Mouse (Mus musculus) midbrain, embryonic 12.5 days (tissue): ENCODE results near the gene Il6st. TPM values are rescaled to one million over a fixed set of nuclear protein-coding genes. Genes with fewer than 3 reads are reported as not detected.

Experiments
- ATAC-seq: fragments of 200-750 bp; cut with Nextera tagmentation; 2 replicates; pipeline ENCODE4 v1.8.0; 2017; ENCODE audit warnings: low read depth, moderate TSS enrichment, moderate library complexity; ENCODE audit not compliant: low FRiP score
- H3K27ac ChIP-seq: fragments of 300-500 bp; sonication (generic); replicated peaks from 2 replicates; pipeline ENCODE4 v1.5.1; 2016; ENCODE audit warnings: mild to moderate bottlenecking
- H3K27me3 ChIP-seq: fragments of 300-500 bp; sonication (generic); 2 replicates; pipeline ENCODE4 v1.6.1; 2016; ENCODE audit warnings: mild to moderate bottlenecking
- H3K36me3 ChIP-seq: fragments of 300-500 bp; sonication (generic); 2 replicates; pipeline ENCODE4 v1.6.1; 2016
- H3K4me1 ChIP-seq: fragments of 300-500 bp; sonication (generic); 2 replicates; pipeline ENCODE4 v1.6.1; 2016
- H3K4me2 ChIP-seq: fragments of 300-500 bp; sonication (generic); replicated peaks from 2 replicates; pipeline ENCODE4 v1.6.1; 2016; ENCODE audit warnings: mild to moderate bottlenecking, moderate library complexity
- H3K4me3 ChIP-seq: fragments of 300-500 bp; sonication (generic); 2 replicates; pipeline ENCODE4 v1.5.1; 2016; ENCODE audit warnings: mild to moderate bottlenecking
- H3K9ac ChIP-seq: fragments of 300-500 bp; sonication (generic); replicated peaks from 2 replicates; pipeline ENCODE4 v1.6.1; 2016; ENCODE audit warnings: mild to moderate bottlenecking, moderate library complexity
- H3K9me3 ChIP-seq: fragments of 300-500 bp; sonication (generic); 2 replicates; pipeline ENCODE4 v1.6.1; 2016; ENCODE audit warnings: mild to moderate bottlenecking
- WGBS: fragments of 180-500 bp; shearing (Covaris S2); methylation state at CpG from one replicate; pipeline ENCODE4 v1.1.7; 2016; 5-methylcytosine and 5-hydroxymethylcytosine counted together
- polyA plus RNA-seq: library from polyadenylated mRNA; unstranded; fragments of >200 nt; fragmentation: Nextera tagmentation; extraction: Ambion mirVana; gene quantifications from 2 replicates; pipeline ENCODE4 v1.2.1, GENCODE M21; 2016

Gene Il6st
- polyA plus RNA-seq, 1 experiment from 2014 or later: 39.5 TPM

GRCm38 (mm10) chr13:112541223-112541975, 77.5 kb downstream of the Il6st start:
- Histone ChIP-seq H3K9ac (no peak overlapping the region), H3K36me3 (no peaks in the 10 kb centered on the region), H3K27ac (no peak overlapping the region), H3K4me2 (no peak overlapping the region), H3K9me3 (no peaks in the 10 kb centered on the region), H3K4me1 (no peaks in the 10 kb centered on the region), H3K4me3 (no peak overlapping the region), H3K27me3 (no peaks in the 10 kb centered on the region)
- no peak for ATAC-seq
- WGBS: 87% methylated on average over 10 of the region's 10 CpGs

GRCm38 (mm10) chr13:112551641-112552548, 88.0 kb downstream of the Il6st start:
- H3K27ac ChIP-seq: no peak overlapping the region
- H3K4me3 ChIP-seq: no peak overlapping the region
- ATAC-seq: no peak
- no peaks in the 10 kb centered on the region for H3K27me3 ChIP-seq
- no peaks in the 10 kb centered on the region for H3K9me3 ChIP-seq
- no peak overlapping the region for H3K9ac ChIP-seq
- H3K36me3 ChIP-seq: no peaks in the 10 kb centered on the region
- 81% methylated on average over 7 of the region's 7 CpGs for WGBS
- no peaks in the 10 kb centered on the region for H3K4me1 ChIP-seq
- no peak overlapping the region for H3K4me2 ChIP-seq

GRCm38 (mm10) chr13:112553304-112553703, 89.4 kb downstream of the Il6st start:
- no peak overlapping the region for H3K4me2 ChIP-seq
- WGBS: 92% methylated on average over 5 of the region's 5 CpGs
- no peaks in the 10 kb centered on the region for H3K36me3 ChIP-seq
- no peaks in the 10 kb centered on the region for H3K27me3 ChIP-seq
- no peak overlapping the region for H3K27ac ChIP-seq
- H3K4me1 ChIP-seq: no peaks in the 10 kb centered on the region
- H3K4me3 ChIP-seq: no peak overlapping the region
- ATAC-seq: no peak
- H3K9ac ChIP-seq: no peak overlapping the region
- H3K9me3 ChIP-seq: no peaks in the 10 kb centered on the region

- no peaks in the 10 kb centered on the region for H3K4me1 ChIP-seq
- H3K36me3 ChIP-seq: no peaks in the 10 kb centered on the region
- no peak overlapping the region for H3K4me3 ChIP-seq
- WGBS: 65% methylated on average over 2 of the region's 2 CpGs
- H3K27ac ChIP-seq: no peak overlapping the region
- H3K9me3 ChIP-seq: no peaks in the 10 kb centered on the region
- no peak overlapping the region for H3K4me2 ChIP-seq
- H3K27me3 ChIP-seq: no peaks in the 10 kb centered on the region
- H3K9ac ChIP-seq: no peak overlapping the region
- ATAC-seq: no peak
These were observed 92.6 kb downstream of the Il6st start for GRCm38 (mm10) chr13:112556501-112556900.

Other genes with a start within 250 kb of the Il6st start
- gene Ankrd55, start 175.6 kb upstream of the Il6st start, polyA plus RNA-seq: 1.5 and 3.3 TPM in 2 replicates
- gene Il31ra, start 130.3 kb downstream of the Il6st start, polyA plus RNA-seq: not detected in 2 replicates
- gene Ddx4, start 188.4 kb downstream of the Il6st start, polyA plus RNA-seq: 0.82 and 1.1 TPM in 2 replicates
- 24.6 and 25.7 TPM in 2 replicates for gene Slc38a9, start 196.7 kb downstream of the Il6st start, polyA plus RNA-seq